Mouse (Mus musculus) lung, adult 2 months (tissue): Measurements from ENCODE around the gene U2af2.

Experiments
- CTCF ChIP-seq: fragments of 200-500 bp; IDR thresholded peaks from 2 replicates; pipeline ENCODE4 v1.5.1; 2011; ENCODE audit warnings: mild to moderate bottlenecking, low read length, control low read depth; ENCODE audit not compliant: insufficient read depth
- POLR2A ChIP-seq: fragments of 200-500 bp; IDR thresholded peaks from 2 replicates; pipeline ENCODE4 v1.6.1; 2011; ENCODE audit warnings: low read depth, mild to moderate bottlenecking, control low read depth, low read length, borderline replicate concordance; ENCODE audit errors: extremely low read depth

GRCm38 (mm10) chr7:5081939-5082338 lies 20.0 kb downstream of the U2af2 start:
- no peak for TF ChIP-seq CTCF
- TF ChIP-seq POLR2A, result no peak
